Mouse (Mus musculus) adrenal gland (tissue): ENCODE data around the gene Spata13.

Experiments
- intact Hi-C: fragments of 180-260 bp; cut with DNase I; formaldehyde crosslinking; loops from one replicate; pipeline ENCODE4 v1.15.1; 2025

Gene Spata13

GRCm38 (mm10) chr14:60745201-60745600, 111.4 kb downstream of the Spata13 start:
- intact Hi-C loops, result no loop called here

- intact Hi-C loops, result no loop called here
These were observed 112.3 kb downstream of the Spata13 start for GRCm38 (mm10) chr14:60746141-60746540.

GRCm38 (mm10) chr14:60747154-60747870, 113.5 kb downstream of the Spata13 start:
- intact Hi-C loops, result no loop called here

GRCm38 (mm10) chr14:60749880-60750279, 116.1 kb downstream of the Spata13 start:
- intact Hi-C loops, result no loop called here

- intact Hi-C loops, result no loop called here
These were observed 117.8 kb downstream of the Spata13 start for GRCm38 (mm10) chr14:60751581-60751980.

GRCm38 (mm10) chr14:60752892-60753800, 119.3 kb downstream of the Spata13 start:
- intact Hi-C loops, result no loop called here

- intact Hi-C loops, result no loop called here
These were observed 120.0 kb downstream of the Spata13 start for GRCm38 (mm10) chr14:60753801-60754126.

GRCm38 (mm10) chr14:60754656-60755055, 120.9 kb downstream of the Spata13 start:
- intact Hi-C loops, result no loop called here

GRCm38 (mm10) chr14:60756271-60756670, 122.5 kb downstream of the Spata13 start:
- intact Hi-C loops, result no loop called here

- intact Hi-C loops, result no loop called here
These were observed 123.5 kb downstream of the Spata13 start for GRCm38 (mm10) chr14:60757265-60757664.

- intact Hi-C loops, result no loop called here
These were observed 123.9 kb downstream of the Spata13 start for GRCm38 (mm10) chr14:60757722-60758121.

GRCm38 (mm10) chr14:60759097-60759496, 125.3 kb downstream of the Spata13 start:
- intact Hi-C loops, result no loop called here

- intact Hi-C loops, result no loop called here
These were observed 128.0 kb downstream of the Spata13 start for GRCm38 (mm10) chr14:60761801-60762200.

GRCm38 (mm10) chr14:60762754-60763153, 129.0 kb downstream of the Spata13 start:
- intact Hi-C loops, result no loop called here

- intact Hi-C loops, result no loop called here
These were observed 129.9 kb downstream of the Spata13 start for GRCm38 (mm10) chr14:60763746-60764145.

GRCm38 (mm10) chr14:60764526-60764925, 130.7 kb downstream of the Spata13 start:
- intact Hi-C loops, result no loop called here

GRCm38 (mm10) chr14:60765025-60765424, 131.2 kb downstream of the Spata13 start:
- intact Hi-C loops, result loop anchor here (5.0 kb wide), 1 partner anchor 48 kb away; no protein-coding TSS in a partner anchor

GRCm38 (mm10) chr14:60767884-60768283, 134.1 kb downstream of the Spata13 start, which contains the start of gene C1qtnf9:
C1qtnf9 (plus strand) TSS chr14:60768134.
- intact Hi-C loops, result loop anchor here (5.0 kb wide), 1 partner anchor 51 kb away; no protein-coding TSS in a partner anchor

GRCm38 (mm10) chr14:60769340-60769739, 135.5 kb downstream of the Spata13 start:
- intact Hi-C loops, result loop anchor here (5.0 kb wide), 1 partner anchor 52 kb away; no protein-coding TSS in a partner anchor

- intact Hi-C loops, result loop anchor here (5.0 kb wide), 1 partner anchor 253 kb away; no protein-coding TSS in a partner anchor
These were observed 136.8 kb downstream of the Spata13 start for GRCm38 (mm10) chr14:60770594-60770993.

GRCm38 (mm10) chr14:60771057-60771456, 137.3 kb downstream of the Spata13 start:
- intact Hi-C loops, result loop anchor here (5.0 kb wide), 1 partner anchor 254 kb away; no protein-coding TSS in a partner anchor

- intact Hi-C loops, result loop anchor here (5.0 kb wide), 1 partner anchor 256 kb away; no protein-coding TSS in a partner anchor
These were observed 139.7 kb downstream of the Spata13 start for GRCm38 (mm10) chr14:60773476-60773875.
